Mouse (Mus musculus): ENCODE results near the gene Itpr1. TPM values are rescaled to one million over a fixed set of nuclear protein-coding genes. Genes with fewer than 3 reads are reported as not detected.

Gene Itpr1
- polyA plus RNA-seq, 1 experiment from 2014 or later, result 4.0 TPM

GRCm38 (mm10) chr6:108226230-108226629 lies 13.3 kb downstream of the Itpr1 start:
- Histone ChIP-seq H3K27ac (replicated peaks) (no peak overlapping the region), H3K27me3 (ENCODE audit: control insufficient read depth, insufficient read depth, low read length) (no peaks in the 10 kb centered on the region), H3K4me3 (ENCODE audit: low read depth, low read length) (no peak overlapping the region), H3K9ac (ENCODE audit: low read length) (no peak overlapping the region), H3K36me3 (ENCODE audit: control insufficient read depth, insufficient read depth, low read length) (no peaks in the 10 kb centered on the region), H3K9me3 (ENCODE audit: control insufficient read depth, low read length) (no peaks in the 10 kb centered on the region), H3K4me2 (replicated peaks; ENCODE audit: low read depth) (no peak overlapping the region), H3K4me1 (replicated peaks; ENCODE audit: control insufficient read depth, insufficient read depth) (no peaks in the 10 kb centered on the region)
- 62% methylated on average over 7 of the region's 7 CpGs for WGBS
- TF ChIP-seq CTCF (IDR thresholded peaks at IDR 0.05; ENCODE audit: low read depth), result no peak
- no peak for TF ChIP-seq EP300 (optimal IDR thresholded peaks at IDR 0.05)
- ATAC-seq (ENCODE audit: low FRiP score, low TSS enrichment) (no peak), DNase-seq (ENCODE audit: low spot score) (no peak)

- no peaks in the 10 kb centered on the region for H3K4me1 ChIP-seq (replicated peaks; ENCODE audit: control insufficient read depth, insufficient read depth)
- no peak for ATAC-seq (ENCODE audit: low FRiP score, low TSS enrichment)
- 89% methylated on average over 6 of the region's 6 CpGs for WGBS
- H3K4me2 ChIP-seq (replicated peaks; ENCODE audit: low read depth), result no peak overlapping the region
- H3K36me3 ChIP-seq (ENCODE audit: control insufficient read depth, insufficient read depth, low read length), result no peaks in the 10 kb centered on the region
- TF ChIP-seq EP300 (optimal IDR thresholded peaks at IDR 0.05), result no peak
- no peak for TF ChIP-seq CTCF (IDR thresholded peaks at IDR 0.05; ENCODE audit: low read depth)
- H3K27ac ChIP-seq (replicated peaks), result no peak overlapping the region
- no peak overlapping the region for H3K4me3 ChIP-seq (ENCODE audit: low read depth, low read length)
- H3K9me3 ChIP-seq (ENCODE audit: control insufficient read depth, low read length), result no peaks in the 10 kb centered on the region
- no peak overlapping the region for H3K9ac ChIP-seq (ENCODE audit: low read length)
- no peak for DNase-seq (ENCODE audit: low spot score)
- H3K27me3 ChIP-seq (ENCODE audit: control insufficient read depth, insufficient read depth, low read length), result no peaks in the 10 kb centered on the region
Measured at GRCm38 (mm10) chr6:108227461-108227860, 14.6 kb downstream of the Itpr1 start.

- Histone ChIP-seq H3K4me1 (replicated peaks; ENCODE audit: control insufficient read depth, insufficient read depth) (no peaks in the 10 kb centered on the region), H3K27ac (replicated peaks) (no peak overlapping the region), H3K27me3 (ENCODE audit: control insufficient read depth, insufficient read depth, low read length) (no peaks in the 10 kb centered on the region), H3K36me3 (ENCODE audit: control insufficient read depth, insufficient read depth, low read length) (no peaks in the 10 kb centered on the region), H3K4me3 (ENCODE audit: low read depth, low read length) (no peak overlapping the region), H3K9ac (ENCODE audit: low read length) (no peak overlapping the region), H3K4me2 (replicated peaks; ENCODE audit: low read depth) (no peak overlapping the region), H3K9me3 (ENCODE audit: control insufficient read depth, low read length) (no peaks in the 10 kb centered on the region)
- DNase-seq (ENCODE audit: low spot score) (no peak), ATAC-seq (ENCODE audit: low FRiP score, low TSS enrichment) (no peak)
- TF ChIP-seq CTCF (IDR thresholded peaks at IDR 0.05; ENCODE audit: low read depth), result no peak
- TF ChIP-seq EP300 (optimal IDR thresholded peaks at IDR 0.05), result no peak
- 78% methylated on average over 6 of the region's 6 CpGs for WGBS
Measured at GRCm38 (mm10) chr6:108228048-108228447, 15.2 kb downstream of the Itpr1 start.

- H3K4me2 ChIP-seq (replicated peaks; ENCODE audit: low read depth), result no peak overlapping the region
- 25% methylated on average over 2 of the region's 2 CpGs for WGBS
- H3K4me3 ChIP-seq (ENCODE audit: low read depth, low read length), result no peak overlapping the region
- H3K4me1 ChIP-seq (replicated peaks; ENCODE audit: control insufficient read depth, insufficient read depth), result no peaks in the 10 kb centered on the region
- TF ChIP-seq EP300 (optimal IDR thresholded peaks at IDR 0.05), result no peak
- no peak for TF ChIP-seq CTCF (IDR thresholded peaks at IDR 0.05; ENCODE audit: low read depth)
- H3K27me3 ChIP-seq (ENCODE audit: control insufficient read depth, insufficient read depth, low read length), result no peaks in the 10 kb centered on the region
- DNase-seq (ENCODE audit: low spot score), result no peak
- no peaks in the 10 kb centered on the region for H3K9me3 ChIP-seq (ENCODE audit: control insufficient read depth, low read length)
- H3K9ac ChIP-seq (ENCODE audit: low read length), result no peak overlapping the region
- no peak for ATAC-seq (ENCODE audit: low FRiP score, low TSS enrichment)
- no peaks in the 10 kb centered on the region for H3K36me3 ChIP-seq (ENCODE audit: control insufficient read depth, insufficient read depth, low read length)
- no peak overlapping the region for H3K27ac ChIP-seq (replicated peaks)
Measured at GRCm38 (mm10) chr6:108228601-108229000, 15.7 kb downstream of the Itpr1 start.

GRCm38 (mm10) chr6:108230608-108231007 lies 17.7 kb downstream of the Itpr1 start:
- no peaks in the 10 kb centered on the region for H3K36me3 ChIP-seq (ENCODE audit: control insufficient read depth, insufficient read depth, low read length)
- H3K9ac ChIP-seq (ENCODE audit: low read length), result no peak overlapping the region
- no peak for TF ChIP-seq EP300 (optimal IDR thresholded peaks at IDR 0.05)
- TF ChIP-seq CTCF (IDR thresholded peaks at IDR 0.05; ENCODE audit: low read depth), result no peak
- ATAC-seq (ENCODE audit: low FRiP score, low TSS enrichment) (no peak), DNase-seq (ENCODE audit: low spot score) (no peak)
- H3K27ac ChIP-seq (replicated peaks), result no peak overlapping the region
- no peak overlapping the region for H3K4me3 ChIP-seq (ENCODE audit: low read depth, low read length)
- no peaks in the 10 kb centered on the region for H3K4me1 ChIP-seq (replicated peaks; ENCODE audit: control insufficient read depth, insufficient read depth)
- H3K4me2 ChIP-seq (replicated peaks; ENCODE audit: low read depth), result no peak overlapping the region
- WGBS, result 85% methylated on average over 3 of the region's 3 CpGs
- H3K9me3 ChIP-seq (ENCODE audit: control insufficient read depth, low read length), result no peaks in the 10 kb centered on the region
- no peaks in the 10 kb centered on the region for H3K27me3 ChIP-seq (ENCODE audit: control insufficient read depth, insufficient read depth, low read length)

- no peak for DNase-seq (ENCODE audit: low spot score)
- Histone ChIP-seq H3K27ac (replicated peaks) (no peak overlapping the region), H3K4me2 (replicated peaks; ENCODE audit: low read depth) (no peak overlapping the region), H3K36me3 (ENCODE audit: control insufficient read depth, insufficient read depth, low read length) (no peaks in the 10 kb centered on the region), H3K9me3 (ENCODE audit: control insufficient read depth, low read length) (no peaks in the 10 kb centered on the region), H3K9ac (ENCODE audit: low read length) (no peak overlapping the region), H3K27me3 (ENCODE audit: control insufficient read depth, insufficient read depth, low read length) (no peaks in the 10 kb centered on the region), H3K4me3 (ENCODE audit: low read depth, low read length) (no peak overlapping the region), H3K4me1 (replicated peaks; ENCODE audit: control insufficient read depth, insufficient read depth) (0 out of 2 replicates have a peak, but pooled peaks cover 2% of the 10 kb centered on the region)
- no peak; the same call in 1 of the 2 replicates for ATAC-seq (ENCODE audit: low FRiP score, low TSS enrichment)
- TF ChIP-seq CTCF (IDR thresholded peaks at IDR 0.05; ENCODE audit: low read depth) (peak; percentile 49), EP300 (optimal IDR thresholded peaks at IDR 0.05) (no peak)
- 72% methylated on average over 11 of the region's 11 CpGs for WGBS
Measured at GRCm38 (mm10) chr6:108231892-108232710, 19.2 kb downstream of the Itpr1 start.
